Comparison of ENCODE assay signal across 7 mouse cellular contexts in genomic region chr7:35000839-35001238, GRCm38 (mm10). TPM values are rescaled to one million over a fixed set of nuclear protein-coding genes. Genes with fewer than 3 reads are reported as not detected.
DNase-seq lines count a peak whose midpoint lies in the region; ATAC-seq and TF ChIP-seq lines count a peak whose summit lies in the region.

No protein-coding gene starts in this region.

- TF ChIP-seq POLR2A in small intestine, adult 2 months (IDR thresholded peaks at IDR 0.05; ENCODE audit: low read depth, low read length), result no peak

- peak; percentile 69; the same call in 1 of the 2 replicates for TF ChIP-seq CTCF in small intestine, adult 2 months (IDR thresholded peaks at IDR 0.05; ENCODE audit: extremely low read depth, insufficient read length, insufficient replicate concordance, low read depth, low read length)

- no peaks in the 10 kb centered on the region for H3K27me3 ChIP-seq in midbrain, embryonic 10.5 days (ENCODE audit: low read depth, poor library complexity, severe bottlenecking)
- no peaks in the 10 kb centered on the region for H3K27me3 ChIP-seq in midbrain, embryonic 11.5 days (ENCODE audit: control insufficient read depth, insufficient read depth, low read length)
- H3K27me3 ChIP-seq in liver, embryonic 11.5 days (replicated peaks; ENCODE audit: control insufficient read depth, insufficient read depth, low read length), result no peaks in the 10 kb centered on the region
- H3K27me3 ChIP-seq in small intestine, adult 2 months (ENCODE audit: control insufficient read depth, insufficient read depth, low read length), result no peaks in the 10 kb centered on the region

- H3K9ac ChIP-seq in midbrain, embryonic 11.5 days (ENCODE audit: low read length), result no peak overlapping the region
- no peak overlapping the region for H3K9ac ChIP-seq in liver, embryonic 11.5 days (ENCODE audit: low read depth, low read length)

- 48% methylated on average over 6 of the region's 6 CpGs for WGBS in midbrain, embryonic 10.5 days
- 41% methylated on average over 6 of the region's 6 CpGs for WGBS in midbrain, embryonic 11.5 days
- WGBS in liver, embryonic 11.5 days, result 37% methylated on average over 6 of the region's 6 CpGs
- WGBS in small intestine, adult 2 months, result 30% methylated on average over 6 of the region's 6 CpGs

- intact Hi-C loops in heart, postnatal 10 days (cut with DNase I), result loop anchor here (2.0 to 10.0 kb wide), 2 partner anchors 324 to 596 kb away; no protein-coding TSS in a partner anchor

- H3K4me2 ChIP-seq in midbrain, embryonic 11.5 days, result no peak overlapping the region
- H3K4me2 ChIP-seq in liver, embryonic 11.5 days, result no peak overlapping the region

- H3K36me3 ChIP-seq in midbrain, embryonic 10.5 days, result no peaks in the 10 kb centered on the region
- no peaks in the 10 kb centered on the region for H3K36me3 ChIP-seq in midbrain, embryonic 11.5 days (ENCODE audit: control insufficient read depth, insufficient read depth, low read length)
- no peaks in the 10 kb centered on the region for H3K36me3 ChIP-seq in liver, embryonic 11.5 days (ENCODE audit: control insufficient read depth, insufficient read depth, low read length)
- H3K36me3 ChIP-seq in small intestine, adult 2 months (ENCODE audit: control insufficient read depth, insufficient read depth, low read length), result peaks cover 6% of the 10 kb centered on the region

- no peak overlapping the region for H3K27ac ChIP-seq in midbrain, embryonic 10.5 days (replicated peaks)
- H3K27ac ChIP-seq in midbrain, embryonic 11.5 days (ENCODE audit: low read depth, low read length), result no peak overlapping the region
- no peak overlapping the region for H3K27ac ChIP-seq in liver, embryonic 11.5 days (ENCODE audit: low read depth, low read length)
- no peak overlapping the region for H3K27ac ChIP-seq in small intestine, adult 2 months (ENCODE audit: insufficient read depth, low read depth, low read length)

- no peak for ATAC-seq in midbrain, embryonic 11.5 days (ENCODE audit: low FRiP score)
- ATAC-seq in liver, embryonic 11.5 days (replicated peaks; ENCODE audit: low FRiP score), result 0 out of 2 replicates have a peak, but pooled peaks have one; percentile 47

- no peak overlapping the region for H3K4me3 ChIP-seq in midbrain, embryonic 10.5 days
- no peak overlapping the region for H3K4me3 ChIP-seq in midbrain, embryonic 11.5 days (ENCODE audit: low read depth, low read length)
- no peak overlapping the region for H3K4me3 ChIP-seq in liver, embryonic 11.5 days (ENCODE audit: low read depth, low read length)
- H3K4me3 ChIP-seq in small intestine, adult 2 months (ENCODE audit: low read depth, low read length), result no peak overlapping the region

- H3K9me3 ChIP-seq in midbrain, embryonic 10.5 days (replicated peaks), result no peaks in the 10 kb centered on the region
- no peaks in the 10 kb centered on the region for H3K9me3 ChIP-seq in midbrain, embryonic 11.5 days (ENCODE audit: control insufficient read depth, low read length)
- no peaks in the 10 kb centered on the region for H3K9me3 ChIP-seq in liver, embryonic 11.5 days (ENCODE audit: control insufficient read depth, low read length)

- peaks cover 38% of the 10 kb centered on the region for H3K4me1 ChIP-seq in midbrain, embryonic 10.5 days
- H3K4me1 ChIP-seq in midbrain, embryonic 11.5 days (ENCODE audit: control insufficient read depth, insufficient read depth, low read length), result peaks cover 4% of the 10 kb centered on the region; the same call in 1 of the 2 replicates
- no peaks in the 10 kb centered on the region for H3K4me1 ChIP-seq in liver, embryonic 11.5 days (replicated peaks; ENCODE audit: control insufficient read depth, insufficient read depth, low read length)
- no peaks in the 10 kb centered on the region for H3K4me1 ChIP-seq in small intestine, adult 2 months (ENCODE audit: control insufficient read depth, insufficient read depth, insufficient read length, low read length)

- peak; percentile 47 for DNase-seq in midbrain, embryonic 10.5 days (ENCODE audit: low spot score)
- DNase-seq in midbrain, embryonic 11.5 days (ENCODE audit: low spot score, missing footprints), result no peak
- peak; percentile 61 for DNase-seq in NIH3T3 (ENCODE audit: low read depth)
- DNase-seq in c-Kit-positive CD71-negative TER-119-negative erythroid progenitor cells, embryonic 14.5 days (ENCODE audit: low read depth), result peak; percentile 33
- peak; percentile 53 to 67 for DNase-seq in heart, postnatal 10 days
- DNase-seq in liver, embryonic 11.5 days (ENCODE audit: low spot score), result peak; percentile 55

RNA-seq across cellular contexts. Expression of gene Cebpg, which starts 55.5 kb away (rescaled TPM):
- 44.9 and 45.7 TPM in 2 replicates for polyA plus RNA-seq in midbrain, embryonic 10.5 days (2016; fragmentation: Nextera tagmentation; extraction: Ambion mirVana)
- 36.2 and 37.7 TPM in 2 replicates for polyA plus RNA-seq in midbrain, embryonic 11.5 days (2014; fragmentation: Nextera tagmentation; extraction: Ambion mirVana)
- 10 to 100 TPM; 19.5 to 24.1 TPM for total RNA-seq in heart, postnatal 10 days (2021)
- 25.6 and 26.2 TPM in 2 replicates for polyA plus RNA-seq in liver, embryonic 11.5 days (2014; fragmentation: Nextera tagmentation; extraction: Ambion mirVana)
- polyA plus RNA-seq in small intestine, adult 2 months (2012; rRNA removed), result 4.3 and 8.0 TPM in 2 replicates
